In genomic region chr13:111097336-111097735, GRCm38 (mm10) we compare ENCODE assay signal across 20 mouse cellular contexts.
DNase-seq lines count a peak whose midpoint lies in the region; ATAC-seq lines count a peak whose summit lies in the region.
"Had no signal": no experiment of that assay in that cellular context is flagged by ENCODE, and none has a peak within 500 bp of the region (broad histone marks: within the 10 kb centered on the region; RNA-seq: fewer than 3 reads in every experiment).

No protein-coding gene starts in this region.

- WGBS in midbrain, embryonic 13.5 days = 88% methylated on average over 4 of the region's 4 CpGs

- intact Hi-C loops in heart, postnatal 36 days (cut with DNase I) = no loop called here

- DNase-seq in heart, adult 8-10 months (ENCODE audit: low spot score) = peak; percentile 23
- DNase-seq in heart, postnatal 36 days = no peak
- peak; percentile 71 for DNase-seq in right cerebral cortex, adult 18-20 months
- no peak for DNase-seq in right cerebral cortex, postnatal 4 days
- peak; percentile 44 to 66 for DNase-seq in right cerebral cortex, postnatal 10 days (ENCODE audit: low spot score in 2 of 2)
- DNase-seq in retina, embryonic 14.5 days (ENCODE audit: low spot score) = no peak
- DNase-seq: B cell, adult 2 months; cerebellum, adult 8-10 months; gastrocnemius, postnatal 25 days; kidney, adult 11 months; liver, postnatal 0 days; lung, postnatal 10 days; midbrain, embryonic 14.5 days; thymus, postnatal 36 days had no signal

- H3K36me3 ChIP-seq in midbrain, embryonic 13.5 days = no peaks in the 10 kb centered on the region
- H3K36me3 ChIP-seq: embryonic facial prominence, embryonic 10.5 days; heart, embryonic 13.5 days; hindbrain, embryonic 10.5 days; limb, embryonic 10.5 days had no signal

- no peak for ATAC-seq in midbrain, embryonic 13.5 days
- ATAC-seq: liver, postnatal 0 days had no signal

- H3K27ac ChIP-seq in midbrain, embryonic 13.5 days = no peak overlapping the region
- H3K27ac ChIP-seq: embryonic facial prominence, embryonic 10.5 days; heart, embryonic 13.5 days; hindbrain, embryonic 10.5 days; limb, embryonic 10.5 days had no signal

- H3K4me1 ChIP-seq in midbrain, embryonic 13.5 days (replicated peaks) = no peaks in the 10 kb centered on the region
- H3K4me1 ChIP-seq: limb, embryonic 10.5 days had no signal

- no peaks in the 10 kb centered on the region for H3K9me3 ChIP-seq in midbrain, embryonic 13.5 days
- H3K9me3 ChIP-seq: embryonic facial prominence, embryonic 10.5 days; heart, embryonic 13.5 days; hindbrain, embryonic 10.5 days; limb, embryonic 10.5 days had no signal

- H3K4me2 ChIP-seq in midbrain, embryonic 13.5 days (replicated peaks) = no peak overlapping the region
- H3K4me2 ChIP-seq: heart, embryonic 13.5 days had no signal

- no peak overlapping the region for H3K4me3 ChIP-seq in midbrain, embryonic 13.5 days (replicated peaks)
- H3K4me3 ChIP-seq: embryonic facial prominence, embryonic 10.5 days; heart, embryonic 13.5 days; hindbrain, embryonic 10.5 days; limb, embryonic 10.5 days; myocyte had no signal

- H3K9ac ChIP-seq in midbrain, embryonic 13.5 days (replicated peaks) = no peak overlapping the region
- H3K9ac ChIP-seq: heart, embryonic 13.5 days; liver, postnatal 0 days had no signal

- H3K27me3 ChIP-seq in midbrain, embryonic 13.5 days = no peaks in the 10 kb centered on the region
- H3K27me3 ChIP-seq: heart, embryonic 13.5 days had no signal

Comparison
In these comparisons a context has a peak if more than half of its experiments do, and no peak if none do; other contexts are left out.
1. DNase-seq: peak in heart, adult 8-10 months (single experiment), right cerebral cortex, adult 18-20 months (single experiment) and right cerebral cortex, postnatal 10 days (2 of 2); none in heart, postnatal 36 days (0 of 2), right cerebral cortex, postnatal 4 days (single experiment) and retina, embryonic 14.5 days (single experiment).